Mouse (Mus musculus) retina, embryonic 14.5 days (tissue): ENCODE results near the gene Ccm2.

Experiments
- DNase-seq: peaks from one replicate; pipeline ENCODE4 v3.0.0-alpha.2; 2015; ENCODE audit warnings: low spot score

The Ccm2 gene

GRCm38 (mm10) chr11:6581560-6581959 is 34.9 kb downstream of the Ccm2 start:
- DNase-seq: no peak

- no peak for DNase-seq
These were observed 39.1 kb downstream of the Ccm2 start for GRCm38 (mm10) chr11:6585748-6586147.

GRCm38 (mm10) chr11:6586660-6587059 is 40.0 kb downstream of the Ccm2 start:
- DNase-seq: no peak

GRCm38 (mm10) chr11:6587249-6587940 is 40.7 kb downstream of the Ccm2 start:
- no peak for DNase-seq

GRCm38 (mm10) chr11:6588295-6588694 is 41.6 kb downstream of the Ccm2 start:
- DNase-seq: no peak

- no peak for DNase-seq
These were observed 43.2 kb downstream of the Ccm2 start for GRCm38 (mm10) chr11:6589838-6590237.

- no peak for DNase-seq
These were observed 44.4 kb downstream of the Ccm2 start for GRCm38 (mm10) chr11:6590933-6591675.

GRCm38 (mm10) chr11:6593406-6593805 is 46.7 kb downstream of the Ccm2 start:
- DNase-seq: no peak

- DNase-seq: no peak
These were observed 48.2 kb downstream of the Ccm2 start for GRCm38 (mm10) chr11:6594845-6595244.

- DNase-seq: no peak
These were observed 48.7 kb downstream of the Ccm2 start for GRCm38 (mm10) chr11:6595339-6595738.

GRCm38 (mm10) chr11:6596205-6596604 is 49.5 kb downstream of the Ccm2 start:
- DNase-seq: no peak

GRCm38 (mm10) chr11:6596616-6597015 is 49.9 kb downstream of the Ccm2 start:
- DNase-seq: no peak

- no peak for DNase-seq
These were observed 50.8 kb downstream of the Ccm2 start for GRCm38 (mm10) chr11:6597523-6597922.

- DNase-seq: no peak
These were observed 51.7 kb downstream of the Ccm2 start for GRCm38 (mm10) chr11:6598191-6598889.

GRCm38 (mm10) chr11:6599011-6599681 is 52.5 kb downstream of the Ccm2 start:
- DNase-seq: peak; percentile 67

- DNase-seq: no peak
These were observed 53.1 kb downstream of the Ccm2 start for GRCm38 (mm10) chr11:6599831-6600230.

- DNase-seq: no peak
These were observed 53.7 kb downstream of the Ccm2 start for GRCm38 (mm10) chr11:6600284-6600944.

- DNase-seq: no peak
These were observed 55.2 kb downstream of the Ccm2 start for GRCm38 (mm10) chr11:6601649-6602480.

- DNase-seq: no peak
These were observed 56.0 kb downstream of the Ccm2 start for GRCm38 (mm10) chr11:6602662-6603061.

- DNase-seq: no peak
These were observed 56.5 kb downstream of the Ccm2 start for GRCm38 (mm10) chr11:6603224-6603623.
